21 mouse cellular contexts compared by ENCODE assay signal in the genomic region with DNA sequence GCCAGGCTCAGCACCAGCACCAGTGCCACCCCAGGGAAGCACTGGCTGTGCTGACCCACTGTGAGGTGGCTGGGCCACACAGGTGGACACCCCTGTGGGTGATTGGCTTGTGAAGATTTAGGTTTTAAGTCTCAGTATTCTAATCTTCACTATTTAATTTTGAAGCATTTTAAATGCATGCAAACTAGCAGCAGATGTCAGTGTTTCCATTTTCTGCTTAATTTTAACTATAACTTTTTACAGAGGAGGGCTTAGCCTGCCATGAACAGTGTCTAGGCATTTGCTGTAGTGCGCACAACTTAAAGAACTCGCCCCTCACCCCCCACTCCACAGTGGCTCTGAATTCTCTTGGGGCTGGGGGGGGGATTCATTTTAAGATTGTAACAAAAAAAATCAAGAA.
A peak's percentile ranks its signal among the peaks of the same experiment; 100 is the strongest.
DNase-seq lines count a peak whose midpoint lies in the region; ATAC-seq lines count a peak whose summit lies in the region.
"Had no signal": no experiment of that assay in that cellular context is flagged by ENCODE, and none has a peak within 500 bp of the region (broad histone marks: within the 10 kb centered on the region; RNA-seq: fewer than 3 reads in every experiment).

No protein-coding gene starts in this region.

- no peaks in the 10 kb centered on the region for H3K9me3 ChIP-seq in forebrain, embryonic 10.5 days
- no peaks in the 10 kb centered on the region for H3K9me3 ChIP-seq in forebrain, embryonic 12.5 days
- H3K9me3 ChIP-seq in heart, embryonic 13.5 days, result no peaks in the 10 kb centered on the region
- H3K9me3 ChIP-seq in limb, embryonic 12.5 days, result no peaks in the 10 kb centered on the region
- H3K9me3 ChIP-seq in limb, embryonic 10.5 days (replicated peaks), result no peaks in the 10 kb centered on the region
- H3K9me3 ChIP-seq: heart, embryonic 10.5 days; neural tube, embryonic 13.5 days had no signal

- H3K36me3 ChIP-seq in forebrain, embryonic 10.5 days (replicated peaks), result no peaks in the 10 kb centered on the region
- H3K36me3 ChIP-seq in forebrain, embryonic 12.5 days (replicated peaks), result no peaks in the 10 kb centered on the region
- no peaks in the 10 kb centered on the region for H3K36me3 ChIP-seq in heart, embryonic 13.5 days
- H3K36me3 ChIP-seq in limb, embryonic 12.5 days, result no peaks in the 10 kb centered on the region
- H3K36me3 ChIP-seq in limb, embryonic 10.5 days, result no peaks in the 10 kb centered on the region
- H3K36me3 ChIP-seq: heart, embryonic 10.5 days; neural tube, embryonic 13.5 days had no signal

- no peak for DNase-seq in forebrain, embryonic 10.5 days (ENCODE audit: extremely low spot score, low spot score)
- DNase-seq in heart, postnatal 4 days, result no peak
- DNase-seq in limb, embryonic 10.5 days (ENCODE audit: low spot score), result no peak
- DNase-seq in NIH3T3 (ENCODE audit: low read depth), result peak; percentile 51
- DNase-seq in liver, result no peak
- DNase-seq: adrenal gland, postnatal 25 days; cerebellum, adult 9-10 months; gastrocnemius, postnatal 36 days; kidney, adult 2 months; kidney, postnatal 25 days; lung, postnatal 4 days; midbrain, embryonic 14.5 days; thymus, adult 18-20 months; thymus, postnatal 4 days had no signal

- WGBS in forebrain, embryonic 10.5 days, result 86% methylated on average over 2 of the region's 2 CpGs
- WGBS in forebrain, embryonic 12.5 days, result 92% methylated on average over 2 of the region's 2 CpGs
- 98% methylated on average over 2 of the region's 2 CpGs for WGBS in heart, embryonic 13.5 days
- 78% methylated on average over 2 of the region's 2 CpGs for WGBS in limb, embryonic 12.5 days
- WGBS in limb, embryonic 10.5 days, result 92% methylated on average over 2 of the region's 2 CpGs

- H3K4me2 ChIP-seq in forebrain, embryonic 12.5 days, result no peak overlapping the region
- no peak overlapping the region for H3K4me2 ChIP-seq in heart, embryonic 13.5 days
- no peak overlapping the region for H3K4me2 ChIP-seq in limb, embryonic 12.5 days
- H3K4me2 ChIP-seq: neural tube, embryonic 13.5 days had no signal

- H3K4me3 ChIP-seq in forebrain, embryonic 10.5 days, result no peak overlapping the region
- H3K4me3 ChIP-seq in forebrain, embryonic 12.5 days (replicated peaks), result no peak overlapping the region
- no peak overlapping the region for H3K4me3 ChIP-seq in heart, embryonic 13.5 days
- H3K4me3 ChIP-seq in limb, embryonic 12.5 days (replicated peaks), result no peak overlapping the region
- H3K4me3 ChIP-seq in limb, embryonic 10.5 days, result no peak overlapping the region
- H3K4me3 ChIP-seq: heart, embryonic 10.5 days; myocyte; neural tube, embryonic 13.5 days had no signal

- no peak for ATAC-seq in forebrain, embryonic 12.5 days (ENCODE audit: low FRiP score)
- no peak for ATAC-seq in heart, embryonic 13.5 days (ENCODE audit: extremely low read depth, insufficient number of reproducible peaks, low FRiP score, low TSS enrichment)
- no peak for ATAC-seq in limb, embryonic 12.5 days (ENCODE audit: insufficient number of reproducible peaks, insufficient read depth, low FRiP score, low TSS enrichment, low read depth)
- ATAC-seq: forebrain, embryonic 16.5 days had no signal

- H3K4me1 ChIP-seq in forebrain, embryonic 10.5 days, result peaks cover 16% of the 10 kb centered on the region
- H3K4me1 ChIP-seq in forebrain, embryonic 12.5 days, result peaks cover 13% of the 10 kb centered on the region; the same call in 1 of the 2 replicates
- peaks cover 30% of the 10 kb centered on the region for H3K4me1 ChIP-seq in heart, embryonic 13.5 days
- H3K4me1 ChIP-seq in limb, embryonic 12.5 days (replicated peaks), result peaks cover 13% of the 10 kb centered on the region; the same call in 1 of the 2 replicates
- H3K4me1 ChIP-seq in limb, embryonic 10.5 days, result no peaks in the 10 kb centered on the region

- no peak overlapping the region for H3K9ac ChIP-seq in forebrain, embryonic 12.5 days
- 0 out of 2 replicates have a peak overlapping the region, but pooled peaks have one; percentile 28 for H3K9ac ChIP-seq in heart, embryonic 13.5 days
- no peak overlapping the region for H3K9ac ChIP-seq in limb, embryonic 12.5 days (replicated peaks)
- H3K9ac ChIP-seq: neural tube, embryonic 13.5 days had no signal

- H3K27me3 ChIP-seq in forebrain, embryonic 10.5 days (ENCODE audit: poor library complexity, severe bottlenecking), result no peaks in the 10 kb centered on the region
- no peaks in the 10 kb centered on the region for H3K27me3 ChIP-seq in forebrain, embryonic 12.5 days
- no peaks in the 10 kb centered on the region for H3K27me3 ChIP-seq in heart, embryonic 13.5 days (replicated peaks)
- no peaks in the 10 kb centered on the region for H3K27me3 ChIP-seq in limb, embryonic 12.5 days
- no peaks in the 10 kb centered on the region for H3K27me3 ChIP-seq in limb, embryonic 10.5 days (ENCODE audit: low read depth, poor library complexity, severe bottlenecking)
- H3K27me3 ChIP-seq: neural tube, embryonic 13.5 days had no signal

- 0 out of 2 replicates have a peak overlapping the region, but pooled peaks have one; percentile 35 for H3K27ac ChIP-seq in forebrain, embryonic 10.5 days
- no peak overlapping the region for H3K27ac ChIP-seq in forebrain, embryonic 12.5 days
- H3K27ac ChIP-seq in heart, embryonic 13.5 days (replicated peaks), result no peak overlapping the region
- H3K27ac ChIP-seq in limb, embryonic 12.5 days, result 0 out of 2 replicates have a peak overlapping the region, but pooled peaks have one; percentile 29
- no peak overlapping the region for H3K27ac ChIP-seq in limb, embryonic 10.5 days
- H3K27ac ChIP-seq: heart, embryonic 10.5 days; neural tube, embryonic 13.5 days had no signal

Comparison
In these comparisons a context has a peak if more than half of its experiments do, and no peak if none do; other contexts are left out.
1. H3K27ac ChIP-seq: peak in forebrain, embryonic 10.5 days (single experiment) and limb, embryonic 12.5 days (single experiment); none in forebrain, embryonic 12.5 days (single experiment), heart, embryonic 13.5 days (single experiment) and limb, embryonic 10.5 days (single experiment).